Mouse (Mus musculus) CH12.LX (cell line): ENCODE results near the gene Npy. TPM values are rescaled to one million over a fixed set of nuclear protein-coding genes. Genes with fewer than 3 reads are reported as not detected.

Experiments used
- DNase-seq: peaks from one replicate; pipeline ENCODE4 v3.0.0-alpha.2; 2013; ENCODE audit errors: extremely low read depth
- H3K27ac ChIP-seq: 2 replicates; pipeline ENCODE4 v1.5.1; 2012; ENCODE audit warnings: low read depth, mild to moderate bottlenecking, control low read depth, moderate library complexity; ENCODE audit not compliant: insufficient read depth
- H3K27me3 ChIP-seq: replicated peaks from 2 replicates; pipeline ENCODE3; 2012; ENCODE audit warnings: inconsistent platforms
- H3K36me3 ChIP-seq, 2 experiments: replicated peaks in 1 of 2; 2 replicates each; pipeline versions ENCODE3 to v1.6.1; 2012; ENCODE audit warnings: inconsistent platforms in 1 of 2, low read length in 1 of 2, mild to moderate bottlenecking in 1 of 2, mixed read lengths in 1 of 2, moderate library complexity in 1 of 2; ENCODE audit not compliant: control insufficient read depth in 1 of 2, insufficient read depth in 1 of 2
- H3K4me1 ChIP-seq, 2 experiments: 2 replicates each; pipeline ENCODE4 v1.6.1; 2012; ENCODE audit warnings: inconsistent platforms in 1 of 2, moderate library complexity in 1 of 2; ENCODE audit not compliant: insufficient read depth in 2 of 2, control insufficient read depth in 1 of 2
- H3K4me2 ChIP-seq: 2 replicates; pipeline ENCODE4 v1.6.1; 2012; ENCODE audit warnings: low read depth, mild to moderate bottlenecking, control low read depth; ENCODE audit not compliant: poor library complexity, insufficient read depth, severe bottlenecking
- H3K4me3 ChIP-seq, 3 experiments: fragments of 150-350 bp in 1 of 3; sonication (generic) in 1 of 3; replicated peaks in 1 of 3; 2 replicates each; pipeline versions ENCODE3 to v1.5.1; 2011 to 2012; ENCODE audit warnings: low read depth in 2 of 3, low read length in 2 of 3, mild to moderate bottlenecking in 2 of 3, moderate library complexity in 2 of 3, control low read depth in 1 of 3, improper control_type of control experiment in 1 of 3, inconsistent platforms in 1 of 3, mixed read lengths in 1 of 3; ENCODE audit not compliant: poor library complexity in 1 of 3
- H3K79me2 ChIP-seq: replicated peaks from 2 replicates; pipeline ENCODE4 v1.6.1; 2012; ENCODE audit warnings: mild to moderate bottlenecking, moderate library complexity; ENCODE audit not compliant: control insufficient read depth, poor library complexity, insufficient read depth, severe bottlenecking; ENCODE audit errors: extremely low read depth
- H3K9ac ChIP-seq: 2 replicates; pipeline ENCODE4 v1.6.1; 2012; ENCODE audit warnings: low read depth, mild to moderate bottlenecking, control low read depth, moderate library complexity; ENCODE audit not compliant: insufficient read depth
- H3K9me3 ChIP-seq: replicated peaks from 2 replicates; pipeline ENCODE3; 2012; ENCODE audit warnings: low read length, inconsistent platforms, mixed read lengths
- CHD1 ChIP-seq: IDR thresholded peaks from 2 replicates; pipeline ENCODE4 v1.6.1; 2012; ENCODE audit warnings: low read depth, low read length, improper control_type of control experiment, inconsistent platforms
- ELF1 ChIP-seq: IDR thresholded peaks from 2 replicates; pipeline ENCODE4 v1.6.1; 2014; ENCODE audit warnings: low read depth, mild to moderate bottlenecking, inconsistent platforms, low read length, improper control_type of control experiment
- IRF4 ChIP-seq: IDR thresholded peaks from 2 replicates; pipeline ENCODE4 v1.6.1; 2014; ENCODE audit warnings: low read depth, mild to moderate bottlenecking, inconsistent platforms, low read length, improper control_type of control experiment
- JUN ChIP-seq: IDR thresholded peaks from 2 replicates; pipeline ENCODE4 v1.6.1; 2011; ENCODE audit warnings: low read depth, mild to moderate bottlenecking, low read length, improper control_type of control experiment, moderate library complexity; ENCODE audit not compliant: insufficient read depth
- KAT2A ChIP-seq: IDR thresholded peaks from 2 replicates; pipeline ENCODE4 v1.6.1; 2012; ENCODE audit warnings: low read length, improper control_type of control experiment, inconsistent platforms; ENCODE audit not compliant: insufficient replicate concordance
- MAX ChIP-seq: IDR thresholded peaks from 2 replicates; pipeline ENCODE4 v1.6.1; 2011; ENCODE audit warnings: low read length, improper control_type of control experiment
- MAZ ChIP-seq: IDR thresholded peaks from 2 replicates; pipeline ENCODE4 v1.6.1; 2012; ENCODE audit warnings: low read depth, mild to moderate bottlenecking, inconsistent platforms, low read length, improper control_type of control experiment, moderate library complexity
- MYC ChIP-seq: IDR thresholded peaks from 2 replicates; pipeline ENCODE4 v1.6.1; 2011; ENCODE audit warnings: low read depth, mild to moderate bottlenecking, improper control_type of control experiment, low read length
- NELFE ChIP-seq: IDR thresholded peaks from 2 replicates; pipeline ENCODE4 v1.6.1; 2011; ENCODE audit warnings: low read depth, low read length, improper control_type of control experiment
- POLR2A ChIP-seq: IDR thresholded peaks from 2 replicates; pipeline ENCODE4 v1.6.1; 2011; ENCODE audit warnings: low read depth, mild to moderate bottlenecking, improper control_type of control experiment, low read length
- RAD21 ChIP-seq: IDR thresholded peaks from 2 replicates; pipeline ENCODE4 v1.6.1; 2011; ENCODE audit warnings: low read depth, mild to moderate bottlenecking, low read length, improper control_type of control experiment, moderate library complexity
- SIN3A ChIP-seq: IDR thresholded peaks from 2 replicates; pipeline ENCODE4 v1.6.1; 2012; ENCODE audit warnings: low read length, improper control_type of control experiment, inconsistent platforms
- USF1 ChIP-seq: IDR thresholded peaks from 2 replicates; pipeline ENCODE4 v1.6.1; 2014; ENCODE audit warnings: low read depth, mild to moderate bottlenecking, inconsistent platforms, low read length, improper control_type of control experiment
- ZKSCAN1 ChIP-seq: IDR thresholded peaks from 2 replicates; pipeline ENCODE4 v1.6.1; 2012; ENCODE audit warnings: low read depth, inconsistent platforms, low read length, improper control_type of control experiment, borderline replicate concordance
- dilution Hi-C: fragments of 300-500 bp; cut with MboI; formaldehyde crosslinking; loops from 2 replicates; pipeline ENCODE4 v1.14.3; 2020; ENCODE audit warnings: low sequenced_read_pairs; ENCODE audit not compliant: extremely low pct_unique_long_range_greater_than_20kb, extremely low pct_ligation_motif_present
- in situ Hi-C: fragments of 300-500 bp; cut with MboI; formaldehyde crosslinking; loops from 3 replicates; pipeline ENCODE4 v1.14.3; 2019; ENCODE audit warnings: low sequenced_read_pairs, low pct_ligation_motif_present, low pct_unique_long_range_greater_than_20kb, mixed read lengths
- polyA plus RNA-seq: library from polyadenylated mRNA; unstranded; fragments of >175 nt; gene quantifications from 2 replicates; pipeline ENCODE4 v1.2.1, GENCODE M21; 2012; ENCODE audit warnings: low read depth; ENCODE audit not compliant: insufficient read length
- total RNA-seq, 2 experiments: library from RNA; depleted of rRNA; stranded (reverse); fragments of 300-350 nt in 1 of 2; fragments of >200 nt in 1 of 2; gene quantifications; 2 replicates each; pipeline ENCODE4 v1.2.3; 2012 to 2014

The Npy gene
- not detected in 2 replicates for total RNA-seq (2012; rRNA removed)
- total RNA-seq (2014; rRNA removed), result not detected in 2 replicates
- polyA plus RNA-seq, result not detected in 2 replicates

DNA sequence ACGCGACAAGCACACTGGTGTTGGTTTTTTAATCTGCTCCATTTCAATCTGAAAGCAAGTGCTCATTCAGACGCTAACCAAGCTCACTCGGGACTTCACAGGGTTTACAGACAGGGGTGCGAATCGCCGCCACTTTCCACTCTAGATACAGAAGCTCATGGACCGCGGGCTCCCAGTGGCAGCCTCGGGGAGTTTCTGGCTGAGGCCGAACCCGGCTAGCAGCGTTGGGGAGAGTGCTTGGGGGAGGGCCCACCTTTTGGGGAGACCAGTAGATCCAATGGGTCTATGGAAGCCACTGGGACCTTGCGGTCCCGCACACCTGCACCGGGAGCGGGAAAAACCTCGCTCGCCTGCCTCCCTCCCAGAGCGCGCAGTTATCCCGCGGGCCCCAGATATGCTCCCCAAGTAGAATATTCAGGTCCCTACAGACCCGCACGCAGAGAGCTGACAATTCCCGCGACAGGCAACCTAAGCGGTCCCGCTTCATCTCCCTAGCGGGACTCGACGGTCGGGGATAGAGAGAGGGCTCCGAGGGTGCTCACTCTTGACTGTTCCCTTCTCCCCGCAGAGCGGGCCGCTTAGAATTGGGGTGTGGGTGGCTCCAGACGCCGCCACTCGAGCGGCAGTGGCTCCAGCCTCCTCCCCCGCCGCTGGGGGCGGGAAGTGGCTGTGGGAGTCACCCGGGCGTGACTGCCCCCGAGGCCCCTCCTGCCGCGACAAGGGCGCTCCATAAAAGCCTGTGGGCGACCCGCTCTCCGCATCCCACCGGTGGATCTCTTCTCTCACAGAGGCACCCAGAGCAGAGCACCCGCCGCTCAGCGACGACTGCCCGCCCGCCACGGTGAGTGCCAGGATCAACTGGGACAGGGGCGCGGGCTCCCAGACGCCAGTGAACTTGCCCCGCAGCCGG lies at the start of gene Npy:
TSS of gene Npy (plus strand) at position 750 of the 910 bp plus-strand sequence.
- H3K4me3 ChIP-seq, result no peak within 1 kb of the TSS
- no peak for TF ChIP-seq MAX
- TF ChIP-seq POLR2A, result no peak
- TF ChIP-seq IRF4, result no peak
- TF ChIP-seq ZKSCAN1, result no peak
- TF ChIP-seq USF1, result no peak
- no peak for TF ChIP-seq MYC
- TF ChIP-seq MAZ, result no peak
- TF ChIP-seq CHD1, result no peak
- no peak for TF ChIP-seq ELF1
- TF ChIP-seq NELFE, result no peak
- no peak within 1 kb of the TSS for H3K4me2 ChIP-seq
- no peaks in the 10 kb centered on the region for H3K27me3 ChIP-seq
- no peak within 1 kb of the TSS for H3K27ac ChIP-seq
- no peaks in the 10 kb centered on the region for H3K79me2 ChIP-seq
- no peaks in the 10 kb centered on the region for H3K9me3 ChIP-seq
- in situ Hi-C loops (no loop called here), dilution Hi-C loops (no loop called here)
- H3K36me3 ChIP-seq, result no peaks in the 10 kb centered on the region
- no peaks in the 10 kb centered on the region for H3K4me1 ChIP-seq
- no peak within 1 kb of the TSS for H3K9ac ChIP-seq
- no peak for DNase-seq

GRCm38 (mm10) chr6:49775006-49775405 lies 47.5 kb upstream of the Npy start:
- no peak for DNase-seq
- no peak for TF ChIP-seq ZKSCAN1
- H3K79me2 ChIP-seq, result no peaks in the 10 kb centered on the region
- no peaks in the 10 kb centered on the region for H3K9me3 ChIP-seq
- H3K9ac ChIP-seq, result no peak overlapping the region
- H3K27me3 ChIP-seq, result no peaks in the 10 kb centered on the region
- H3K4me3 ChIP-seq, result no peak overlapping the region
- no peak overlapping the region for H3K4me2 ChIP-seq
- no peaks in the 10 kb centered on the region for H3K36me3 ChIP-seq
- no peak overlapping the region for H3K27ac ChIP-seq
- dilution Hi-C loops, result no loop called here
- no peaks in the 10 kb centered on the region for H3K4me1 ChIP-seq
- in situ Hi-C loops, result no loop called here

DNA sequence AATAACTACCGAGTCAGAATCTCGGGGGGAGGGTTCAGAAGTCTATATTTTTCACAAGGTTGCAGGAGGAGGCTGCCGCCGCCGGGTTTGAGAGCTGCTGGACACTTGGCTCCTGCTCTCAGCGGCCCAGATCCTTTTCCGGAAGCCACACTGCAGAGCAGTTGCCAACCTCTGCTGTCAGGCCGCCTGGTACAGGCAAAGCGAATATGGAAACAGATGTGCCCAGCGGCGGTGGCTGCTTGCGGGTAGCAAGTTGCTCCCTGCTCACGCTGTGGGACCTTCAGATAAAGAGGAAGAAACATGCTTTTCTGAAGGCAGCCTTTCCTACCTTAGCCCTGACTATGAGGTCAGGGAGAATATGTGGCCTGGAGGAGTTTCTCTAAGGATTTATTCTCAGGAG lies 44.4 kb upstream of the Npy start:
- no peak for DNase-seq
- H3K4me1 ChIP-seq, result no peaks in the 10 kb centered on the region

More for the DNA sequence above, 44.4 kb upstream of the Npy start:
- in situ Hi-C loops, result no loop called here
- no peaks in the 10 kb centered on the region for H3K9me3 ChIP-seq
- TF ChIP-seq JUN (no peak), CHD1 (no peak), ZKSCAN1 (no peak), KAT2A (no peak), USF1 (no peak), MAZ (no peak), SIN3A (no peak), RAD21 (no peak)
- no peak overlapping the region for H3K4me3 ChIP-seq
- no peaks in the 10 kb centered on the region for H3K27me3 ChIP-seq
- H3K79me2 ChIP-seq, result no peaks in the 10 kb centered on the region
- no peaks in the 10 kb centered on the region for H3K36me3 ChIP-seq
- no peak overlapping the region for H3K4me2 ChIP-seq
- dilution Hi-C loops, result no loop called here
- H3K27ac ChIP-seq, result no peak overlapping the region
- H3K9ac ChIP-seq, result no peak overlapping the region
